Mouse (Mus musculus) cerebellum, adult 2 months (tissue): ENCODE data around the gene Tmem186. TPM values are rescaled to one million over a fixed set of nuclear protein-coding genes. Genes with fewer than 3 reads are reported as not detected.

Experiments
- DNase-seq, 2 experiments: peaks; one replicate each; pipeline ENCODE4 v3.0.0; 2021
- H3K27ac ChIP-seq: fragments of 200-500 bp; 2 replicates; pipeline ENCODE4 v1.5.1; 2012; ENCODE audit warnings: low read length, control low read depth, inconsistent platforms; ENCODE audit not compliant: insufficient read depth
- H3K27me3 ChIP-seq: fragments of 200-500 bp; 2 replicates; pipeline ENCODE4 v1.6.1; 2012; ENCODE audit warnings: inconsistent platforms, mild to moderate bottlenecking, low read length, moderate library complexity; ENCODE audit not compliant: control insufficient read depth, insufficient read depth
- H3K4me1 ChIP-seq: fragments of 200-500 bp; 2 replicates; pipeline ENCODE4 v1.6.1; 2011; ENCODE audit warnings: low read length; ENCODE audit not compliant: control insufficient read depth, insufficient read depth
- H3K4me3 ChIP-seq: fragments of 200-500 bp; replicated peaks from 2 replicates; pipeline ENCODE3; 2011; ENCODE audit warnings: mild to moderate bottlenecking, low read depth, low read length, control low read depth; ENCODE audit not compliant: insufficient read depth
- CTCF ChIP-seq: fragments of 200-500 bp; IDR thresholded peaks from 2 replicates; pipeline ENCODE4 v1.5.1; 2011; ENCODE audit warnings: low read depth, mild to moderate bottlenecking, control low read depth, low read length, moderate library complexity, borderline replicate concordance; ENCODE audit not compliant: insufficient read depth
- POLR2A ChIP-seq: fragments of 200-500 bp; IDR thresholded peaks from 2 replicates; pipeline ENCODE4 v1.6.1; 2011; ENCODE audit warnings: low read length, control low read depth, borderline replicate concordance; ENCODE audit not compliant: insufficient read depth
- WGBS: fragments of 180-500 bp; shearing (Covaris S2); methylation state at CpG from one replicate; pipeline ENCODE4 v1.1.7; 2018; 5-methylcytosine and 5-hydroxymethylcytosine counted together
- polyA plus RNA-seq: library from polyadenylated mRNA; depleted of rRNA; stranded (reverse); fragments of >200 nt; gene quantifications from 2 replicates; pipeline ENCODE4 v1.2.3, GENCODE M21; 2012

Tmem186 gene
- polyA plus RNA-seq, 1 experiment: 19.0 TPM

DNA sequence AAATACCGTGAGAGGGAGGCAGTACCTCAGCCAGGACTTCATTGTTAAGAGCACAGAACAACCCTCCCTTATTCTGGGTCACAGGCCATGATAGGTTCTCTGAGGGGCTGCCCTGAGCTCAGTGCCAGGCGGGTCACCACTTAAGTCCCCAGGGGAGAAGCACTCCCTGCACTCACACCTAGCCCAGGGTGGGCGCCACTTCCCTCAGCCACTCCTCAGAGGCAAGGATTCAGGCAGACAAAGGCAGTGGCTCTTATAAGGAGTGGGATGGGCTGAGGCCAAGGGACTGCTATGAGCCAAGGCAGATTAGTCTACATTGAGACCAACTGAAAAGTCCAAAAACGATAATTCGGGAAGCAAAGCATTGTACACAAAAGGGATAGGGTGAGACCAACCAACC lies 27.9 kb upstream of the Tmem186 start:
- Histone ChIP-seq H3K4me3 (no peak overlapping the region), H3K27ac (no peak overlapping the region), H3K4me1 (no peaks in the 10 kb centered on the region), H3K27me3 (no peaks in the 10 kb centered on the region)
- DNase-seq: no peak
- 83% methylated on average over 5 of the region's 5 CpGs for WGBS
- TF ChIP-seq POLR2A (no peak), CTCF (no peak)

DNA sequence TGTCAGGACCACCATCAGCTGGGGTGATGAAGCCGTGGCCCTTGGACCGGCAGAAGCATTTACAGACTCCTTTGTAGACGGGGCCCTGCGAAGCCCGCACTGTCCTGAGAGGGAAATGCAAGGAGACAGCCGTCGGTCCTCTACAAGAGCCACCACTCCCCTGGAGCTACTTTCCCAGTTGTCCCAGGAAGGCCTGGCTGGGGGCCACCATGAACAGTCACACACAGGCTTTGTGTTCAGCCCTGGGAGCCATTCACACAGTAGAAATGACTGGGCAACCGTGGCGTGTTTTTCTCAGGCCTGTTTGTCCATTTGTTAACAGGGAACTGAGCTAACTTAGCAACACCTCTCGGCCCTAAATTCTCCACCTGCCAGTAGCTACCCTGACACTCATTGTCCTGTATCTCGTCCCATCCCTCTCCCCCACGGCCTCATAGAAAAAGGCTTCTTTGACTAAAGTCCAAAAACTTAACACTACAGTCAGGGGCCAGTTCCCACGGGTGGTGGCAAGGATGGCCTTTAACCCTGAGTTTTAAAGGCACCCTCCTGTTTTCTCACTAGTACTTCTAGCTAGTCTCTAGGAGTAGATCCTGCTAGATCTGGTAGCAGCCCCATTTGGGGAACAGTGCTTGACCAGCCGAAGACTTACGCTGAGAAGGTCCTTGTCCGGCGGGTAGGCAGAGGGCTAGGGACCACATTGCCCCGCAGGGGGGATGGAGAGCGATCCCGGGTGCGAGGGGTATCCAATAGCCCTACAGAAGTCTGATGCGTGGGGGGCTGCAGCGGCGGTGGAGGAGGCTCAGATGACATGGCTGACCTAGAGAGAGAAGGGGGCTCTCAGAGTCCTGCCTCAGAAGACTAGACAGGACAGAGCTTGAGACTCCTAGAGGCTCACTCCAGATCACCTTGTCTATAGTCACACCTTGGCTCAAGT lies 26.4 kb upstream of the Tmem186 start:
- Histone ChIP-seq H3K27ac (no peak overlapping the region), H3K4me1 (no peaks in the 10 kb centered on the region), H3K27me3 (no peaks in the 10 kb centered on the region), H3K4me3 (no peak overlapping the region)
- 65% methylated on average over 24 of the region's 24 CpGs for WGBS
- DNase-seq: no peak
- TF ChIP-seq CTCF: no peak
- no peak for TF ChIP-seq POLR2A

- H3K27ac ChIP-seq: no peak overlapping the region
- no peaks in the 10 kb centered on the region for H3K27me3 ChIP-seq
- H3K4me3 ChIP-seq: no peak overlapping the region
- TF ChIP-seq POLR2A (no peak), CTCF (no peak)
- no peaks in the 10 kb centered on the region; the same call in 1 of the 2 replicates for H3K4me1 ChIP-seq
- no peak for DNase-seq
- WGBS: 61% methylated on average over 2 of the region's 2 CpGs
These were observed 25.5 kb upstream of the Tmem186 start for GRCm38 (mm10) chr16:8663022-8663421.

- H3K27me3 ChIP-seq: no peaks in the 10 kb centered on the region
- DNase-seq: no peak
These were observed 21.3 kb upstream of the Tmem186 start for GRCm38 (mm10) chr16:8658764-8659163.

DNA sequence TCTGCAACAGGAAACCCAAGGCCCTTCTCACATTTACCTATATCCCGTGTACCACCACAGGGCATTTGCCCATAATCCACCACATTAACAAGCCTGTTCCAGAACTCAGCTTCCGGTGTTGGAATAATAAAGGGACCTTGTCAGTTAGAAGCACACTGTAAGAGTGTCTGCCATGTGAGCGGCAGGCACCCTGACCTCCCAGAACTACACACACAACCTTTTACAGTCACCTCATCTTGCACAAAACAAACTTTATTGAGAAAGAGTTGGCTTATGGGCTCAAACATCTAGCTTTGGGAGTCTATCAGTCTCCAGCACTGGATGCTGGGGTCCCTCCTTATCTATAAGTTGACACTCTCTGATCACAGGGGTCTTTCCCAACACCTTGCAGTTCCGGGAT lies 20.8 kb upstream of the Tmem186 start:
- no peak for TF ChIP-seq CTCF
- TF ChIP-seq POLR2A: no peak

More at GRCm38 (mm10) chr16:8658764-8659163, 21.3 kb upstream of the Tmem186 start:
- TF ChIP-seq CTCF: no peak
- TF ChIP-seq POLR2A: no peak
- no peak overlapping the region for H3K4me3 ChIP-seq
- no peak overlapping the region for H3K27ac ChIP-seq
- H3K4me1 ChIP-seq: peaks cover 6% of the 10 kb centered on the region
- 42% methylated on average over 4 of the region's 4 CpGs for WGBS

DNA sequence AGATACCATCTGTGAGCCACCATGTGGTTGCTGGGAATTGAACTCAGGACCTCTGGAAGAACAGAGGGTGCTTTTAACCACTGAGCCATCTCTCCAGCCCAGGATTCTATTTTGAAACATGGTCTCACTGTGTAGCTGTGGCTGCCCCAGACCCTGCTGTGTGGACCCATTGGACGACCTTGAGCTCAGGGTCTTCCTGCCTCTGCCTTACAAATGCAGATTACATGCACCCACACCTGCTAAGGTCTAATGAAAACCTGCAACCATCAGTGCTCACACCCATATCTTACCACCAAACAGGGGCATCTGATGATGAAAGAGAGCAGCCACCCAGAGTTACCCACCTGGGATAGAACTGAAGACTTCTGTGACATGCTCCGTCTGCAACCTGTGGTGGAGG lies 18.7 kb upstream of the Tmem186 start:
- no peak for DNase-seq
- TF ChIP-seq POLR2A (no peak), CTCF (no peak)
- Histone ChIP-seq H3K4me1 (peaks cover 6% of the 10 kb centered on the region), H3K4me3 (no peak overlapping the region), H3K27me3 (no peaks in the 10 kb centered on the region), H3K27ac (no peak overlapping the region)
- WGBS: 76% methylated on average over 2 of the region's 2 CpGs

More for the DNA sequence above, 20.8 kb upstream of the Tmem186 start:
- H3K4me3 ChIP-seq: no peak overlapping the region
- DNase-seq: no peak
- 78% methylated on average over 4 of the region's 4 CpGs for WGBS
- no peaks in the 10 kb centered on the region for H3K27me3 ChIP-seq
- H3K4me1 ChIP-seq: peaks cover 6% of the 10 kb centered on the region
- no peak overlapping the region for H3K27ac ChIP-seq

DNA sequence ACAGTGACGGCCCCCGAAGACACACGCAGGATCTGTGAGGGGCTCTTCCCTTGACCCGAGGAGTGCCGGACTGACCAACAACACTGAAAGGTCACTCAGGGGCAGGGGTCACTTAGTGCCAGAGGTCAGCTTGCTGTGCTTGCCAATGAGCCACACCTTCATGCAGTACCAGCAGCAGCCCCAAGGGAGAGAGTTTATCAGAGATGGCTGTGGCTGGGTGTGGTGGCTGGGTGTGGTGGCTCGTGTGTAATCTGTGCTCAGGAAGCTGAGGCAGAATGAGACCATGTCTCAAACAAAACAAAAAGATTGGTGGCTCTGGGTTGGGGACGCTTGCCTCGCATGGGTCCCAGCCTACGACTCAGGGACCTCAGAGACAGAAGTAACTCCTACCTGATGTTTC lies 18.1 kb upstream of the Tmem186 start:
- no peak for DNase-seq

GRCm38 (mm10) chr16:8655108-8655507 lies 17.6 kb upstream of the Tmem186 start:
- DNase-seq: no peak
- no peaks in the 10 kb centered on the region; the same call in 1 of the 2 replicates for H3K27me3 ChIP-seq
- peaks cover 6% of the 10 kb centered on the region for H3K4me1 ChIP-seq
- WGBS: 87% methylated on average over 6 of the region's 6 CpGs
- no peak overlapping the region for H3K4me3 ChIP-seq
- H3K27ac ChIP-seq: no peak overlapping the region
- TF ChIP-seq POLR2A (no peak), CTCF (no peak)

More for the DNA sequence above, 18.1 kb upstream of the Tmem186 start:
- 79% methylated on average over 9 of the region's 9 CpGs for WGBS
- Histone ChIP-seq H3K27ac (no peak overlapping the region), H3K4me1 (peaks cover 6% of the 10 kb centered on the region), H3K27me3 (no peaks in the 10 kb centered on the region; the same call in 1 of the 2 replicates), H3K4me3 (no peak overlapping the region)
- TF ChIP-seq CTCF: no peak
- TF ChIP-seq POLR2A: no peak
